Mouse (Mus musculus): Measurements from ENCODE around the gene Zfp629. TPM values are rescaled to one million over a fixed set of nuclear protein-coding genes. Genes with fewer than 3 reads are reported as not detected.

The Zfp629 gene
- polyA plus RNA-seq, 1 experiment from 2014 or later, result 18.8 TPM

- Histone ChIP-seq H3K9ac (peak overlapping the region; percentile 91), H3K36me3 (peaks cover 63% of the 10 kb centered on the region), H3K9me3 (no peaks in the 10 kb centered on the region), H3K27me3 (no peaks in the 10 kb centered on the region), H3K4me3 (peak overlapping the region; percentile 91), H3K4me2 (peak overlapping the region; percentile 90), H3K4me1 (peaks cover 15% of the 10 kb centered on the region), H3K27ac (peak overlapping the region; percentile 62; the same call in 1 of the 2 replicates)
- 3% methylated on average over 29 of the region's 29 CpGs for WGBS
- ATAC-seq (ENCODE audit: insufficient number of reproducible peaks, insufficient read depth, low FRiP score, low TSS enrichment, low read depth), result no peak
Observed at GRCm38 (mm10) chr7:127588901-127589300, 26.7 kb downstream of the Zfp629 start.

DNA sequence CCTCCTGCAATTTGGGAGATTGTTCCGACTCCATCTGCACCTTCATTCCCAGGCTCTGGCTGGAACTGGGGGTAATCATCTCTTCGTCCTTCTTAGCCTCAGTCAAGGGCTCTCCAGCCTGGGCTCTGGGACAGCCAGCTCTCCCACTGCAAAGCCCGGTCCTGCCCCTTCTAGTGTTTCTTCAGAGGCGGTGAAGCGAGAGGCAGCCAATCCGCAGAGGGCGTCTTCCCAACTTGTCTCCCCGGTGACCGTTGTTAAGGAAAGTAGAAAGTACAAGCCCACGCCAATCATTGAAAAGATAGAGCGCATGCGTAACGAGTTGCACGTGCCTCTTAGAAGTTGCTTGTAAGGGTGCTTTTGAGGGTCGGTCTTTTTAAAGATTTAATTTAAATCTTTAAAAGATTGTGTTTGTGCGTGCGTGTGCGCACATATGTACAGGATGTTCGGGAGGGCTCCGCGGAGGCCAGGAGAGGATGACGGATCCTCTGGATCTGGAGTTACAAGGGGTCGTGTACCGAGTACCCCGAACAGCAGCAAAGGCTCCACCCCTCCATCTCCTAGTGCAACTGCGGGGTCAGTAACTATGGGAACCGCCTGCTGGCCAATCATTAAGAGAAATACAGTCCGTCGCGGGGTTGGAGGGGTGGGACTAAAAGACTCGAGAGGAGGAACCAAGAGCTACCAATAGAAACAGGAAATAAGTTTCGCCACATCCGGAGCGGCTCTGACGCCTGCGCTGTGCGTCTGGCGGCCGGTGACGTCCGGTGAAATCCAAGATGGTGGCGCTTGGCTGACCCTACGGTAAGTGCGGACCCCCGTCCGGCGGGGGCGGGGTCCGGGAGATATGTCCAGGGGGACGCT, 27.4 kb downstream of the Zfp629 start, which contains the start of the genes Ccdc189 and Rnf40:
Gene Ccdc189, minus strand, starts transcription at position 585 of the 861 bp plus-strand sequence.
Gene Rnf40, plus strand, starts transcription at position 757 of the 861 bp plus-strand sequence.
- Histone ChIP-seq H3K9ac (peak within 1 kb of the TSS; percentile 91), H3K27ac (peak within 1 kb of the TSS; percentile 78), H3K4me3 (peak within 1 kb of the TSS; percentile 91), H3K4me2 (peak within 1 kb of the TSS; percentile 90), H3K36me3 (peaks cover 63% of the 10 kb centered on the region), H3K27me3 (no peaks in the 10 kb centered on the region), H3K9me3 (no peaks in the 10 kb centered on the region), H3K4me1 (peaks cover 15% of the 10 kb centered on the region)
- ATAC-seq (ENCODE audit: insufficient number of reproducible peaks, insufficient read depth, low FRiP score, low TSS enrichment, low read depth), result peak; percentile 95
- under 1% methylated on average over 50 of the region's 50 CpGs for WGBS

- Histone ChIP-seq H3K4me3 (peak overlapping the region; percentile 91), H3K9me3 (no peaks in the 10 kb centered on the region), H3K27ac (peak overlapping the region; percentile 78; the same call in 1 of the 2 replicates), H3K9ac (peak overlapping the region; percentile 74), H3K4me2 (peak overlapping the region; percentile 90), H3K36me3 (peaks cover 63% of the 10 kb centered on the region), H3K27me3 (no peaks in the 10 kb centered on the region), H3K4me1 (peaks cover 15% of the 10 kb centered on the region)
- 62% methylated on average over 5 of the region's 5 CpGs for WGBS
- no peak for ATAC-seq (ENCODE audit: insufficient number of reproducible peaks, insufficient read depth, low FRiP score, low TSS enrichment, low read depth)
Observed at GRCm38 (mm10) chr7:127587196-127587595, 28.4 kb downstream of the Zfp629 start.

DNA sequence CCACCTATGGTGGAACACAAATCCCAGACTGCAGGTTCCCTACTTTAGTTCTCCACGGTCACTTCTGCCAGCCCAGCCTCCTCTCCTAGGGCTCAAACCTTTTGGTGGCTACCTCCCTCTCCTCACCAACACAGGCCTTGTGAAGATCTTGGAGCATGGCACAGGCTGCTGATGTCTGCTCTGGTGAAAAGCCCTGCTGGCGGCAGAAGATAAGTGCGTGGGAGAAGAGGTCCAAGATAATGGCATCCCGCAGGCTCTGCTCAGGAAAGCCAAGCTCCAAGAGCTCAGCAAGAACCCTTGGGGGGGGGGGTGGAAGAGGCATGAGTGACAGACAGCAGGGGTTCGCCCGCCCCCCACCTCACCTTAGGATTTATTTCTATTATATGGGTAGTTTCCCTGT, 29.4 kb downstream of the Zfp629 start:
- Histone ChIP-seq H3K27me3 (no peaks in the 10 kb centered on the region), H3K36me3 (peaks cover 61% of the 10 kb centered on the region), H3K4me2 (no peak overlapping the region), H3K9me3 (no peaks in the 10 kb centered on the region), H3K27ac (no peak overlapping the region), H3K4me1 (peaks cover 15% of the 10 kb centered on the region), H3K4me3 (no peak overlapping the region), H3K9ac (no peak overlapping the region)
- ATAC-seq (ENCODE audit: insufficient number of reproducible peaks, insufficient read depth, low FRiP score, low TSS enrichment, low read depth), result no peak
- 93% methylated on average over 6 of the region's 6 CpGs for whole genome bisulfite sequencing

- WGBS, result 81% methylated on average over 7 of the region's 7 CpGs
- H3K4me1 ChIP-seq, result peaks cover 15% of the 10 kb centered on the region
- no peak for ATAC-seq (ENCODE audit: insufficient number of reproducible peaks, insufficient read depth, low FRiP score, low TSS enrichment, low read depth)
- H3K9me3 ChIP-seq, result no peaks in the 10 kb centered on the region
- peaks cover 62% of the 10 kb centered on the region for H3K36me3 ChIP-seq
- H3K4me3 ChIP-seq, result no peak overlapping the region
- H3K27ac ChIP-seq, result 0 out of 2 replicates have a peak overlapping the region, but pooled peaks have one; percentile 11
- H3K9ac ChIP-seq, result no peak overlapping the region
- no peak overlapping the region for H3K4me2 ChIP-seq
- no peaks in the 10 kb centered on the region for H3K27me3 ChIP-seq
Observed at GRCm38 (mm10) chr7:127585031-127585430, 30.6 kb downstream of the Zfp629 start.

- WGBS, result 93% methylated on average over 6 of the region's 6 CpGs
- Histone ChIP-seq H3K9me3 (no peaks in the 10 kb centered on the region), H3K36me3 (peaks cover 70% of the 10 kb centered on the region), H3K27ac (no peak overlapping the region), H3K4me1 (peaks cover 8% of the 10 kb centered on the region), H3K4me2 (no peak overlapping the region), H3K4me3 (no peak overlapping the region), H3K27me3 (no peaks in the 10 kb centered on the region), H3K9ac (no peak overlapping the region)
- no peak for ATAC-seq (ENCODE audit: insufficient number of reproducible peaks, insufficient read depth, low FRiP score, low TSS enrichment, low read depth)
Observed at GRCm38 (mm10) chr7:127583260-127583659, 32.3 kb downstream of the Zfp629 start.

- peaks cover 31% of the 10 kb centered on the region for H3K36me3 ChIP-seq
- peak overlapping the region; percentile 78 for H3K4me3 ChIP-seq
- H3K4me1 ChIP-seq, result peaks cover 19% of the 10 kb centered on the region
- WGBS, result 23% methylated on average over 7 of the region's 7 CpGs
- H3K27me3 ChIP-seq, result no peaks in the 10 kb centered on the region
- H3K4me2 ChIP-seq, result peak overlapping the region; percentile 95
- H3K9ac ChIP-seq, result peak overlapping the region; percentile 87
- H3K27ac ChIP-seq, result no peak overlapping the region
- H3K9me3 ChIP-seq, result no peaks in the 10 kb centered on the region
- ATAC-seq (ENCODE audit: insufficient number of reproducible peaks, insufficient read depth, low FRiP score, low TSS enrichment, low read depth), result no peak
Observed at GRCm38 (mm10) chr7:127574115-127574514, 41.5 kb downstream of the Zfp629 start.

DNA sequence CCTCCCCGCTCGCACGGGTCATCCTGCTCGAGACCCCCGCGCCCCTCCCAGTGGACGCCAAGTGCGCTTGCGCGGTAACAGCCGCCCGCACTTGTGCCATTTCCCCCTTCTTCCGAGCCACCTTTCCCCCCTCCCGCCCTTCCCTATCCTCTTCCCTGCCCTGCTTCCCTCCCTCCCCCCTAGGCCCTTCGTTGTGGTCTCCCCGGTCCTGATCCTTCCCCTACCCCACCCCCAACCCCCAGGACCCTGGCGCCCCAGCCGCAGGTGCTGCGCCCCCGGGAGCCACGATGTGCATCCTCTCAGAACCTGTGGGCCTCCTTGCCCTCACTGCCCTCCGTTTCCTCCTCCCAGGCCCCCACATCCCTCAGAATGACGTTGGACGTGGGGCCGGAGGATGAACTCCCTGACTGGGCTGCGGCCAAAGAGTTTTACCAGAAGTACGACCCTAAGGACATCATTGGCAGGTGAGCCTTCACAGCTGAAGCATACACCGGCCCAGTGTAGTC, 42.0 kb downstream of the Zfp629 start:
- H3K4me1 ChIP-seq, result peaks cover 19% of the 10 kb centered on the region
- peak overlapping the region; percentile 33; the same call in 1 of the 2 replicates for H3K27ac ChIP-seq
- no peaks in the 10 kb centered on the region for H3K27me3 ChIP-seq
- peak; percentile 17; the same call in 1 of the 2 replicates for ATAC-seq (ENCODE audit: insufficient number of reproducible peaks, insufficient read depth, low FRiP score, low TSS enrichment, low read depth)
- H3K4me2 ChIP-seq, result peak overlapping the region; percentile 95
- under 1% methylated on average over 26 of the region's 28 CpGs for WGBS
- H3K36me3 ChIP-seq, result peaks cover 32% of the 10 kb centered on the region
- peak overlapping the region; percentile 87 for H3K9ac ChIP-seq
- H3K4me3 ChIP-seq, result peak overlapping the region; percentile 78
- no peaks in the 10 kb centered on the region for H3K9me3 ChIP-seq

DNA sequence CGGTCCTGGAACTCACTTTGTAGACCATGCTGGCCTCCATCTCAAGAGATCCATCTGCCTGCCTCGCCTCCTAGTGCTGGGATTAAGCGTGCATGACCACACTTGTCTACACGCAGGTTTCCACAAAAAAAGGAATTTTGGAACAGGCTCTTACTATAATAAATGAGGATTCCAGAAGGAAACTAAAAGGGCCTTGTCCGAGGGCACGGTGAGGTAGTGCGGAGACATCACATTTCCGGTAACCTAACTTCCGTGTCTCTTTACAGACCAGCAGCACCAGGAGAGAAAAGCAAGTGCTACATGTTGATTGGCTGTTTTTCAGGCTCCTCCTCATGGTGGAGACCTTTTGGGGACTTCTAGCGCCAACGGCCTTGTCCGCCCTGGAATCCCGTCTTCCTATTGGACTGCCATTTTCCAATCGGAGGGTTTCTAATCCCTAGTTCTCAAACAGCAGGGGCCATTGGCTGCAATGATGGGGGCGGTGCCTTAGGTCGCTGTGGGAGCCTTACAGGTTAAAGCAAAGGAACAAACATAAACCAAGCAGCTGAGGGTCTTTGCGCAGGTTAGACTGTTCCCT, 42.6 kb downstream of the Zfp629 start, which contains the start of gene Phkg2:
Gene Phkg2, plus strand, starts transcription at position 446 of the 577 bp plus-strand sequence.
- no peaks in the 10 kb centered on the region for H3K9me3 ChIP-seq
- peak; percentile 93 for ATAC-seq (ENCODE audit: insufficient number of reproducible peaks, insufficient read depth, low FRiP score, low TSS enrichment, low read depth)
- peak within 1 kb of the TSS; percentile 87 for H3K9ac ChIP-seq
- WGBS, result under 1% methylated on average over 17 of the region's 17 CpGs
- H3K27me3 ChIP-seq, result no peaks in the 10 kb centered on the region
- peaks cover 19% of the 10 kb centered on the region for H3K4me1 ChIP-seq
- peaks cover 28% of the 10 kb centered on the region for H3K36me3 ChIP-seq
- H3K4me3 ChIP-seq, result peak within 1 kb of the TSS; percentile 78
- peak within 1 kb of the TSS; percentile 95 for H3K4me2 ChIP-seq
- peak within 1 kb of the TSS; percentile 74 for H3K27ac ChIP-seq

- 0 out of 2 replicates have a peak overlapping the region, but pooled peaks have one; percentile 22 for H3K27ac ChIP-seq
- H3K9ac ChIP-seq, result no peak overlapping the region
- no peaks in the 10 kb centered on the region for H3K9me3 ChIP-seq
- no peak overlapping the region for H3K4me2 ChIP-seq
- H3K4me3 ChIP-seq, result no peak overlapping the region
- peaks cover 4% of the 10 kb centered on the region; the same call in 1 of the 2 replicates for H3K4me1 ChIP-seq
- no peak for ATAC-seq (ENCODE audit: insufficient number of reproducible peaks, insufficient read depth, low FRiP score, low TSS enrichment, low read depth)
- H3K27me3 ChIP-seq, result no peaks in the 10 kb centered on the region
- H3K36me3 ChIP-seq, result peaks cover 69% of the 10 kb centered on the region
- 78% methylated on average over 6 of the region's 6 CpGs for WGBS
Observed at GRCm38 (mm10) chr7:127564381-127565150, 51.0 kb downstream of the Zfp629 start.

Measured in embryonic facial prominence, embryonic 13.5 days (tissue).